Mouse (Mus musculus): ENCODE measurements around the gene Nr4a1. TPM values are rescaled to one million over a fixed set of nuclear protein-coding genes. Genes with fewer than 3 reads are reported as not detected.
A peak's percentile ranks its signal among the peaks of the same experiment; 100 is the strongest.

The Nr4a1 gene
- polyA plus RNA-seq, 1 experiment from 2014 or later = 5.5 TPM

GRCm38 (mm10) chr15:101223596-101223995 is 30.5 kb upstream of the Nr4a1 start:
- H3K27ac ChIP-seq = peak overlapping the region; percentile 90; the same call in 1 of the 2 replicates
- ATAC-seq (ENCODE audit: insufficient number of reproducible peaks, insufficient read depth, low FRiP score, low TSS enrichment, low read depth) = no peak
- H3K4me1 ChIP-seq (replicated peaks) = peaks cover 71% of the 10 kb centered on the region
- 7% methylated on average over 5 of the region's 5 CpGs for WGBS
- peak overlapping the region; percentile 79 for H3K4me2 ChIP-seq
- no peaks in the 10 kb centered on the region for H3K9me3 ChIP-seq
- peaks cover 8% of the 10 kb centered on the region for H3K27me3 ChIP-seq
- peak overlapping the region; percentile 91 for H3K9ac ChIP-seq (replicated peaks)
- H3K4me3 ChIP-seq (replicated peaks) = peak overlapping the region; percentile 87
- peaks cover 3% of the 10 kb centered on the region; the same call in 1 of the 2 replicates for H3K36me3 ChIP-seq

GRCm38 (mm10) chr15:101224006-101224906 is 29.8 kb upstream of the Nr4a1 start, which contains the start of gene Grasp:
TSS of gene Grasp (plus strand) at chr15:101224188.
- Histone ChIP-seq H3K36me3 (peaks cover 9% of the 10 kb centered on the region), H3K4me2 (peak within 1 kb of the TSS; percentile 79), H3K4me1 (replicated peaks) (peaks cover 76% of the 10 kb centered on the region), H3K27ac (peak within 1 kb of the TSS; percentile 90), H3K9ac (replicated peaks) (peak within 1 kb of the TSS; percentile 91), H3K4me3 (replicated peaks) (peak within 1 kb of the TSS; percentile 87), H3K9me3 (no peaks in the 10 kb centered on the region), H3K27me3 (peaks cover 8% of the 10 kb centered on the region)
- under 1% methylated on average over 77 of the region's 77 CpGs for whole genome bisulfite sequencing
- peak; percentile 63 for ATAC-seq (ENCODE audit: insufficient number of reproducible peaks, insufficient read depth, low FRiP score, low TSS enrichment, low read depth)

- Histone ChIP-seq H3K9ac (replicated peaks) (peak overlapping the region; percentile 91), H3K9me3 (no peaks in the 10 kb centered on the region), H3K4me1 (replicated peaks) (peaks cover 76% of the 10 kb centered on the region), H3K27me3 (peaks cover 8% of the 10 kb centered on the region), H3K4me3 (replicated peaks) (peak overlapping the region; percentile 87), H3K27ac (peak overlapping the region; percentile 90), H3K4me2 (peak overlapping the region; percentile 79), H3K36me3 (peaks cover 16% of the 10 kb centered on the region)
- no peak for ATAC-seq (ENCODE audit: insufficient number of reproducible peaks, insufficient read depth, low FRiP score, low TSS enrichment, low read depth)
- WGBS = 4% methylated on average over 14 of the region's 14 CpGs
Measured at GRCm38 (mm10) chr15:101224977-101225376, 29.1 kb upstream of the Nr4a1 start.

- peak overlapping the region; percentile 95 for H3K27ac ChIP-seq
- H3K9me3 ChIP-seq = no peaks in the 10 kb centered on the region
- peak overlapping the region; percentile 11; the same call in 1 of the 2 replicates for H3K4me3 ChIP-seq (replicated peaks)
- peaks cover 46% of the 10 kb centered on the region for H3K36me3 ChIP-seq
- ATAC-seq (ENCODE audit: insufficient number of reproducible peaks, insufficient read depth, low FRiP score, low TSS enrichment, low read depth) = peak; percentile 68
- WGBS = 9% methylated on average over 7 of the region's 7 CpGs
- peaks cover 16% of the 10 kb centered on the region for H3K27me3 ChIP-seq
- H3K9ac ChIP-seq (replicated peaks) = no peak overlapping the region
- H3K4me2 ChIP-seq = peak overlapping the region; percentile 41
- peaks cover 60% of the 10 kb centered on the region for H3K4me1 ChIP-seq (replicated peaks)
Measured at GRCm38 (mm10) chr15:101227971-101228370, 26.1 kb upstream of the Nr4a1 start.

- Histone ChIP-seq H3K9ac (replicated peaks) (no peak overlapping the region), H3K27ac (peak overlapping the region; percentile 95), H3K4me2 (no peak overlapping the region), H3K9me3 (no peaks in the 10 kb centered on the region), H3K27me3 (peaks cover 11% of the 10 kb centered on the region; the same call in 1 of the 2 replicates), H3K4me1 (replicated peaks) (peaks cover 59% of the 10 kb centered on the region), H3K36me3 (peaks cover 50% of the 10 kb centered on the region), H3K4me3 (replicated peaks) (no peak overlapping the region)
- no peak for ATAC-seq (ENCODE audit: insufficient number of reproducible peaks, insufficient read depth, low FRiP score, low TSS enrichment, low read depth)
- WGBS = 81% methylated on average over 21 of the region's 21 CpGs
Measured at GRCm38 (mm10) chr15:101228866-101229590, 25.0 kb upstream of the Nr4a1 start.

- ATAC-seq (ENCODE audit: insufficient number of reproducible peaks, insufficient read depth, low FRiP score, low TSS enrichment, low read depth) = no peak
- Histone ChIP-seq H3K27me3 (peaks cover 11% of the 10 kb centered on the region; the same call in 1 of the 2 replicates), H3K4me3 (replicated peaks) (no peak overlapping the region), H3K4me1 (replicated peaks) (peaks cover 59% of the 10 kb centered on the region), H3K9ac (replicated peaks) (no peak overlapping the region), H3K27ac (no peak overlapping the region), H3K9me3 (no peaks in the 10 kb centered on the region), H3K4me2 (no peak overlapping the region), H3K36me3 (peaks cover 50% of the 10 kb centered on the region)
- WGBS = 94% methylated on average over 19 of the region's 19 CpGs
Measured at GRCm38 (mm10) chr15:101230503-101230902, 23.6 kb upstream of the Nr4a1 start.

GRCm38 (mm10) chr15:101230995-101231647 is 22.9 kb upstream of the Nr4a1 start:
- H3K9me3 ChIP-seq = no peaks in the 10 kb centered on the region
- peaks cover 50% of the 10 kb centered on the region for H3K36me3 ChIP-seq
- peaks cover 60% of the 10 kb centered on the region for H3K4me1 ChIP-seq (replicated peaks)
- ATAC-seq (ENCODE audit: insufficient number of reproducible peaks, insufficient read depth, low FRiP score, low TSS enrichment, low read depth) = no peak
- peak overlapping the region; percentile 21; the same call in 1 of the 2 replicates for H3K4me2 ChIP-seq
- 0 out of 2 replicates have a peak overlapping the region, but pooled peaks have one; percentile 20 for H3K27ac ChIP-seq
- peak overlapping the region; percentile 38; the same call in 1 of the 2 replicates for H3K9ac ChIP-seq (replicated peaks)
- H3K4me3 ChIP-seq (replicated peaks) = no peak overlapping the region
- peaks cover 11% of the 10 kb centered on the region; the same call in 1 of the 2 replicates for H3K27me3 ChIP-seq
- WGBS = 77% methylated on average over 23 of the region's 23 CpGs

GRCm38 (mm10) chr15:101231648-101232180 is 22.4 kb upstream of the Nr4a1 start:
- peak overlapping the region; percentile 21; the same call in 1 of the 2 replicates for H3K4me2 ChIP-seq
- H3K27me3 ChIP-seq = peaks cover 11% of the 10 kb centered on the region; the same call in 1 of the 2 replicates
- H3K4me1 ChIP-seq (replicated peaks) = peaks cover 61% of the 10 kb centered on the region
- peaks cover 50% of the 10 kb centered on the region for H3K36me3 ChIP-seq
- no peaks in the 10 kb centered on the region for H3K9me3 ChIP-seq
- peak overlapping the region; percentile 38; the same call in 1 of the 2 replicates for H3K9ac ChIP-seq (replicated peaks)
- H3K4me3 ChIP-seq (replicated peaks) = no peak overlapping the region
- WGBS = 50% methylated on average over 56 of the region's 56 CpGs
- 0 out of 2 replicates have a peak overlapping the region, but pooled peaks have one; percentile 20 for H3K27ac ChIP-seq
- ATAC-seq (ENCODE audit: insufficient number of reproducible peaks, insufficient read depth, low FRiP score, low TSS enrichment, low read depth) = no peak

- Histone ChIP-seq H3K4me3 (replicated peaks) (no peak overlapping the region), H3K36me3 (peaks cover 50% of the 10 kb centered on the region), H3K4me2 (no peak overlapping the region), H3K27me3 (peaks cover 11% of the 10 kb centered on the region; the same call in 1 of the 2 replicates), H3K4me1 (replicated peaks) (peaks cover 53% of the 10 kb centered on the region), H3K9ac (replicated peaks) (no peak overlapping the region), H3K9me3 (no peaks in the 10 kb centered on the region), H3K27ac (no peak overlapping the region)
- ATAC-seq (ENCODE audit: insufficient number of reproducible peaks, insufficient read depth, low FRiP score, low TSS enrichment, low read depth) = no peak
- WGBS = 59% methylated on average over 4 of the region's 4 CpGs
Measured at GRCm38 (mm10) chr15:101232607-101233006, 21.5 kb upstream of the Nr4a1 start.

GRCm38 (mm10) chr15:101233183-101233582 is 20.9 kb upstream of the Nr4a1 start:
- Histone ChIP-seq H3K4me3 (replicated peaks) (no peak overlapping the region), H3K9ac (replicated peaks) (no peak overlapping the region), H3K36me3 (peaks cover 50% of the 10 kb centered on the region), H3K27me3 (peaks cover 11% of the 10 kb centered on the region; the same call in 1 of the 2 replicates), H3K4me2 (no peak overlapping the region), H3K27ac (0 out of 2 replicates have a peak overlapping the region, but pooled peaks have one; percentile 53), H3K9me3 (no peaks in the 10 kb centered on the region), H3K4me1 (replicated peaks) (peaks cover 47% of the 10 kb centered on the region)
- no peak for ATAC-seq (ENCODE audit: insufficient number of reproducible peaks, insufficient read depth, low FRiP score, low TSS enrichment, low read depth)
- WGBS = 83% methylated on average over 3 of the region's 3 CpGs
